Mouse (Mus musculus): ENCODE measurements at regions not wholly inside any gene's neighbourhood (a gene's known extent, or its start where the extent isn't known, plus 50 kb on each side); places are given as distances from the start of the nearest gene placed in this dataset.

DNA sequence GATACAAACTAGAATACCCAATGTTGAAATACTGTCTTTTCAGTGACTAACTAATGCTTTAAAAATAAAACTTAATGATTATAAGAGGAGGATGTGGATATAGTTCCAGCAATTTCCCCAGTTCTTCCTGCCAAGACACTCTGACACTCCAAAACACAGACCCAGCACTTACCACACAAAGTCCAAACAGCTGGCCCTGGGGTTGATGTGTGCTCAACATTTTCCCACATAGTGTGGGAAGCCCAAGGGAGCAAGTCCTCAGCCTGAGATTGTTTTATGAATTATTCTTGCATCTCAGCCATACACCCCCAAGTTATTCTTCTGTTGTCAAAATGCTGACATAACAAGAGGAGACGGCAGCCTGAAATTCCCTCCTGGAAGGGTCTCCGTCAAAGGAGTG lies 187.5 kb upstream of the Gm21897 start:
- Histone ChIP-seq H3K4me1 (ENCODE audit: control insufficient read depth in 1 of 2, insufficient read depth in 2 of 2) (no peaks in the 10 kb centered on the region), H3K36me3 (replicated peaks in 1 of 2; ENCODE audit: control insufficient read depth in 1 of 2, insufficient read depth in 1 of 2, low read length in 1 of 2) (no peaks in the 10 kb centered on the region), H3K9ac (ENCODE audit: insufficient read depth, low read depth) (no peak overlapping the region), H3K79me2 (replicated peaks; ENCODE audit: control insufficient read depth, extremely low read depth, insufficient read depth, poor library complexity, severe bottlenecking) (no peaks in the 10 kb centered on the region), H3K4me3 (replicated peaks in 1 of 3; ENCODE audit: low read depth in 2 of 3, low read length in 2 of 3, poor library complexity in 1 of 3) (no peak overlapping the region), H3K27ac (ENCODE audit: insufficient read depth, low read depth) (no peak overlapping the region), H3K9me3 (replicated peaks; ENCODE audit: low read length) (no peaks in the 10 kb centered on the region), H3K27me3 (replicated peaks) (no peaks in the 10 kb centered on the region), H3K4me2 (ENCODE audit: insufficient read depth, low read depth, poor library complexity, severe bottlenecking) (no peak overlapping the region)
- TF ChIP-seq NRF1 (IDR thresholded peaks at IDR 0.05; ENCODE audit: low read depth, low read length) (no peak), MAZ (IDR thresholded peaks at IDR 0.05; ENCODE audit: low read depth, low read length) (no peak), SMC3 (IDR thresholded peaks at IDR 0.05; ENCODE audit: low read depth, low read length) (no peak), MYC (IDR thresholded peaks at IDR 0.05; ENCODE audit: low read depth, low read length) (no peak), ELF1 (IDR thresholded peaks at IDR 0.05; ENCODE audit: low read depth, low read length) (no peak), BHLHE40 (IDR thresholded peaks at IDR 0.05; ENCODE audit: low read depth, low read length) (no peak)
- in situ Hi-C loops (cut with MboI; ENCODE audit: low pct_ligation_motif_present, low pct_unique_long_range_greater_than_20kb, low sequenced_read_pairs) (no loop called here), dilution Hi-C loops (cut with MboI; ENCODE audit: extremely low pct_ligation_motif_present, extremely low pct_unique_long_range_greater_than_20kb, low sequenced_read_pairs) (no loop called here)
- no peak for DNase-seq (ENCODE audit: extremely low read depth)

DNA sequence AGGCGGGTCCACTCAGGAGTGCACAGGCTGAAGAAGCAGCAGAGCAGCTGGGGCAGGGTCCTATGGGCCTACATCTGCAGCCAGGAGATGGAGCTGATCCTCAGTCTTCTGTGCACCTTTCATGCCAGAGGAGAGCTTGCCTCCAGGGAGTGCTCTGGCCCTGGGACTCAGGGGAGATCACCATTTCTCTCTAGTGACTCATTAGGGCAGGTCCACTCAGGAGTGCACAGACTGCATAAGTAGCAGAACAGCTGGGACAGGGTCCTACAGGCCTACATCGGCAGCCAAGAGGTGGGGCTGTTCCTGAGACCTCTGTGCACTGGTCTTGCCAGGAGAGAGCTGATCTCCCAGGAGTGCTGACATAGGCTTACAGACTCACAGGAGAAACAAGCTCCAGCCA lies 159.4 kb upstream of the Gm21897 start:
- no peaks in the 10 kb centered on the region for H3K27me3 ChIP-seq (replicated peaks)

DNA sequence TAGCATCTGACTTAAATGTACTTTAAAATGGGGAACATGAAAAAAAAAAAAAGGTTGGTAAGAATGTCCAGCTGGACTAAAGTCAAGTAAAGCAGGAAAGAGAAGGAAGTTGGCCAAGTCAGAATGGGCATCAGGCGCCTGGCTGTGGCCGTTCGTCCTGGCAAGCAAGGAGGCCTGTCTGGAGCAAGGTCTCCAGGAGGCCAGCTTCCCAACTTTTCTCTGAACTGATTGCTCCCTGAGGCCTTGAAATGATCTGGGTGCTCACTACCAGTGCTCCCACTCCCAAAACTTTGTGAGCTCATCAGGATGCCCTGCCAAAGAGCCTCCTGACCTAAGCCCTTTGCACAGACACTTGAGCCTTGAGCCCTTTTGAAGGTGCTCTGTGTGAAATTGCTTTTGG lies 141.7 kb upstream of the Gm21897 start:
- Histone ChIP-seq H3K4me1 (ENCODE audit: control insufficient read depth in 1 of 2, insufficient read depth in 2 of 2) (no peaks in the 10 kb centered on the region), H3K4me2 (ENCODE audit: insufficient read depth, low read depth, poor library complexity, severe bottlenecking) (no peak overlapping the region), H3K79me2 (replicated peaks; ENCODE audit: control insufficient read depth, extremely low read depth, insufficient read depth, poor library complexity, severe bottlenecking) (no peaks in the 10 kb centered on the region), H3K9me3 (replicated peaks; ENCODE audit: low read length) (peaks cover 18% of the 10 kb centered on the region), H3K27ac (ENCODE audit: insufficient read depth, low read depth) (no peak overlapping the region), H3K4me3 (replicated peaks in 1 of 3; ENCODE audit: low read depth in 2 of 3, low read length in 2 of 3, poor library complexity in 1 of 3) (no peak overlapping the region), H3K9ac (ENCODE audit: insufficient read depth, low read depth) (no peak overlapping the region), H3K36me3 (replicated peaks in 1 of 2; ENCODE audit: control insufficient read depth in 1 of 2, insufficient read depth in 1 of 2, low read length in 1 of 2) (no peaks in the 10 kb centered on the region), H3K27me3 (replicated peaks) (peaks cover 2% of the 10 kb centered on the region)
- no peak for DNase-seq (ENCODE audit: extremely low read depth)
- in situ Hi-C loops (cut with MboI; ENCODE audit: low pct_ligation_motif_present, low pct_unique_long_range_greater_than_20kb, low sequenced_read_pairs) (no loop called here), dilution Hi-C loops (cut with MboI; ENCODE audit: extremely low pct_ligation_motif_present, extremely low pct_unique_long_range_greater_than_20kb, low sequenced_read_pairs) (no loop called here)
- no peak for TF ChIP-seq MYC (IDR thresholded peaks at IDR 0.05; ENCODE audit: low read depth, low read length)

More for the DNA sequence above, 159.4 kb upstream of the Gm21897 start:
- Histone ChIP-seq H3K4me3 (replicated peaks in 1 of 3; ENCODE audit: low read depth in 2 of 3, low read length in 2 of 3, poor library complexity in 1 of 3) (no peak overlapping the region), H3K9me3 (replicated peaks; ENCODE audit: low read length) (no peaks in the 10 kb centered on the region), H3K36me3 (replicated peaks in 1 of 2; ENCODE audit: control insufficient read depth in 1 of 2, insufficient read depth in 1 of 2, low read length in 1 of 2) (no peaks in the 10 kb centered on the region), H3K9ac (ENCODE audit: insufficient read depth, low read depth) (no peak overlapping the region), H3K79me2 (replicated peaks; ENCODE audit: control insufficient read depth, extremely low read depth, insufficient read depth, poor library complexity, severe bottlenecking) (no peaks in the 10 kb centered on the region), H3K4me1 (ENCODE audit: control insufficient read depth in 1 of 2, insufficient read depth in 2 of 2) (no peaks in the 10 kb centered on the region), H3K4me2 (ENCODE audit: insufficient read depth, low read depth, poor library complexity, severe bottlenecking) (no peak overlapping the region), H3K27ac (ENCODE audit: insufficient read depth, low read depth) (no peak overlapping the region)
- dilution Hi-C loops (cut with MboI; ENCODE audit: extremely low pct_ligation_motif_present, extremely low pct_unique_long_range_greater_than_20kb, low sequenced_read_pairs) (no loop called here), in situ Hi-C loops (cut with MboI; ENCODE audit: low pct_ligation_motif_present, low pct_unique_long_range_greater_than_20kb, low sequenced_read_pairs) (no loop called here)
- no peak for DNase-seq (ENCODE audit: extremely low read depth)
- TF ChIP-seq JUND (conservative IDR thresholded peaks at IDR 0.05; ENCODE audit: low read depth, low read length) (no peak), MAX (IDR thresholded peaks at IDR 0.05; ENCODE audit: low read length) (no peak), HCFC1 (IDR thresholded peaks at IDR 0.05; ENCODE audit: low read depth, low read length) (no peak), ETS1 (conservative IDR thresholded peaks at IDR 0.05; ENCODE audit: low read depth, low read length) (no peak), POLR2A (IDR thresholded peaks at IDR 0.05; ENCODE audit: low read depth, low read length) (no peak), SMC3 (IDR thresholded peaks at IDR 0.05; ENCODE audit: low read depth, low read length) (no peak), NELFE (IDR thresholded peaks at IDR 0.05; ENCODE audit: low read depth, low read length) (no peak), MXI1 (IDR thresholded peaks at IDR 0.05; ENCODE audit: low read depth, low read length) (no peak), USF2 (conservative IDR thresholded peaks at IDR 0.05; ENCODE audit: low read depth, low read length) (no peak), KAT2A (IDR thresholded peaks at IDR 0.05; ENCODE audit: insufficient replicate concordance, low read length) (no peak), JUN (IDR thresholded peaks at IDR 0.05; ENCODE audit: insufficient read depth, low read depth, low read length) (no peak), ZKSCAN1 (IDR thresholded peaks at IDR 0.05; ENCODE audit: borderline replicate concordance, low read depth, low read length) (no peak), NRF1 (IDR thresholded peaks at IDR 0.05; ENCODE audit: low read depth, low read length) (no peak), ELF1 (IDR thresholded peaks at IDR 0.05; ENCODE audit: low read depth, low read length) (no peak), PAX5 (IDR thresholded peaks at IDR 0.05; ENCODE audit: low read length) (no peak), CHD2 (IDR thresholded peaks at IDR 0.05; ENCODE audit: low read length) (no peak), ZC3H11A (IDR thresholded peaks at IDR 0.05; ENCODE audit: low read depth, low read length) (no peak), ZMIZ1 (IDR thresholded peaks at IDR 0.05; ENCODE audit: low read depth, low read length) (no peak)

All from CH12.LX (cell line).